Mouse (Mus musculus) heart, postnatal 0 days (tissue): ENCODE measurements around the gene Sun2.

Experiments
- CTCF ChIP-seq: IDR thresholded peaks from 2 replicates; pipeline ENCODE4 v1.5.1; 2016; ENCODE audit warnings: antibody characterized with exemption, control low read depth, low read depth
- EP300 ChIP-seq: IDR thresholded peaks from 2 replicates; pipeline ENCODE4 v1.6.1; 2016; ENCODE audit warnings: antibody characterized with exemption, low read depth

- TF ChIP-seq EP300 (no peak), CTCF (no peak)
These were observed 10.8 kb downstream of the Sun2 start for GRCm38 (mm10) chr15:79731554-79731953.
